Mouse (Mus musculus): ENCODE data around the gene Cttnbp2. TPM values are rescaled to one million over a fixed set of nuclear protein-coding genes. Genes with fewer than 3 reads are reported as not detected.

The Cttnbp2 gene
- polyA plus RNA-seq, 1 experiment from 2014 or later: 20.7 TPM

GRCm38 (mm10) chr6:18362232-18362631, 152.4 kb downstream of the Cttnbp2 start:
- no peaks in the 10 kb centered on the region for H3K36me3 ChIP-seq
- H3K4me2 ChIP-seq (replicated peaks): no peak overlapping the region
- no peak overlapping the region for H3K4me3 ChIP-seq
- H3K27ac ChIP-seq: no peak overlapping the region
- H3K9me3 ChIP-seq: no peaks in the 10 kb centered on the region
- H3K9ac ChIP-seq: no peak overlapping the region
- H3K4me1 ChIP-seq: no peaks in the 10 kb centered on the region
- 77% methylated on average over 5 of the region's 5 CpGs for WGBS
- ATAC-seq (ENCODE audit: insufficient number of reproducible peaks, insufficient read depth, low FRiP score, low TSS enrichment): no peak
- no peaks in the 10 kb centered on the region for H3K27me3 ChIP-seq

- ATAC-seq (ENCODE audit: insufficient number of reproducible peaks, insufficient read depth, low FRiP score, low TSS enrichment): no peak
- Histone ChIP-seq H3K4me2 (replicated peaks) (no peak overlapping the region), H3K9me3 (no peaks in the 10 kb centered on the region), H3K4me3 (no peak overlapping the region), H3K36me3 (no peaks in the 10 kb centered on the region), H3K4me1 (no peaks in the 10 kb centered on the region), H3K27me3 (no peaks in the 10 kb centered on the region), H3K9ac (no peak overlapping the region), H3K27ac (no peak overlapping the region)
These were observed 153.7 kb downstream of the Cttnbp2 start for GRCm38 (mm10) chr6:18360955-18361354.

GRCm38 (mm10) chr6:18360154-18360553, 154.5 kb downstream of the Cttnbp2 start:
- no peaks in the 10 kb centered on the region for H3K9me3 ChIP-seq
- H3K36me3 ChIP-seq: no peaks in the 10 kb centered on the region
- no peak overlapping the region for H3K9ac ChIP-seq
- no peak overlapping the region for H3K27ac ChIP-seq
- H3K4me2 ChIP-seq (replicated peaks): no peak overlapping the region
- H3K27me3 ChIP-seq: no peaks in the 10 kb centered on the region
- no peak for ATAC-seq (ENCODE audit: insufficient number of reproducible peaks, insufficient read depth, low FRiP score, low TSS enrichment)
- H3K4me3 ChIP-seq: no peak overlapping the region
- no peaks in the 10 kb centered on the region for H3K4me1 ChIP-seq
- WGBS: 71% methylated on average over 1 of the region's 1 CpGs

GRCm38 (mm10) chr6:18349153-18349858, 165.3 kb downstream of the Cttnbp2 start:
- Histone ChIP-seq H3K4me2 (replicated peaks) (no peak overlapping the region), H3K4me3 (no peak overlapping the region), H3K4me1 (no peaks in the 10 kb centered on the region), H3K27me3 (no peaks in the 10 kb centered on the region), H3K27ac (no peak overlapping the region), H3K9ac (no peak overlapping the region), H3K9me3 (no peaks in the 10 kb centered on the region), H3K36me3 (no peaks in the 10 kb centered on the region)
- WGBS: 51% methylated on average over 3 of the region's 3 CpGs
- no peak for ATAC-seq (ENCODE audit: insufficient number of reproducible peaks, insufficient read depth, low FRiP score, low TSS enrichment)

GRCm38 (mm10) chr6:18344272-18344671, 170.4 kb downstream of the Cttnbp2 start:
- no peak for ATAC-seq (ENCODE audit: insufficient number of reproducible peaks, insufficient read depth, low FRiP score, low TSS enrichment)
- Histone ChIP-seq H3K27me3 (no peaks in the 10 kb centered on the region), H3K27ac (no peak overlapping the region), H3K4me3 (no peak overlapping the region), H3K9me3 (no peaks in the 10 kb centered on the region), H3K9ac (no peak overlapping the region), H3K4me1 (no peaks in the 10 kb centered on the region), H3K36me3 (no peaks in the 10 kb centered on the region), H3K4me2 (replicated peaks) (no peak overlapping the region)
- WGBS: 84% methylated on average over 2 of the region's 2 CpGs

- ATAC-seq (ENCODE audit: insufficient number of reproducible peaks, insufficient read depth, low FRiP score, low TSS enrichment): no peak
- Histone ChIP-seq H3K4me2 (replicated peaks) (no peak overlapping the region), H3K4me1 (no peaks in the 10 kb centered on the region), H3K9ac (no peak overlapping the region), H3K27ac (no peak overlapping the region), H3K9me3 (no peaks in the 10 kb centered on the region), H3K4me3 (no peak overlapping the region), H3K27me3 (no peaks in the 10 kb centered on the region), H3K36me3 (no peaks in the 10 kb centered on the region)
These were observed 176.3 kb downstream of the Cttnbp2 start for GRCm38 (mm10) chr6:18338307-18338706.

- Histone ChIP-seq H3K4me2 (replicated peaks) (no peak overlapping the region), H3K9ac (no peak overlapping the region), H3K4me1 (no peaks in the 10 kb centered on the region), H3K27ac (no peak overlapping the region), H3K9me3 (no peaks in the 10 kb centered on the region), H3K27me3 (no peaks in the 10 kb centered on the region), H3K36me3 (no peaks in the 10 kb centered on the region), H3K4me3 (no peak overlapping the region)
- no peak for ATAC-seq (ENCODE audit: insufficient number of reproducible peaks, insufficient read depth, low FRiP score, low TSS enrichment)
- 77% methylated on average over 3 of the region's 3 CpGs for WGBS
These were observed 179.2 kb downstream of the Cttnbp2 start for GRCm38 (mm10) chr6:18335393-18335792.

- no peaks in the 10 kb centered on the region for H3K9me3 ChIP-seq
- WGBS: 82% methylated on average over 1 of the region's 1 CpGs
- no peaks in the 10 kb centered on the region for H3K4me1 ChIP-seq
- H3K4me2 ChIP-seq (replicated peaks): no peak overlapping the region
- no peak overlapping the region for H3K27ac ChIP-seq
- H3K9ac ChIP-seq: no peak overlapping the region
- no peaks in the 10 kb centered on the region for H3K36me3 ChIP-seq
- no peak for ATAC-seq (ENCODE audit: insufficient number of reproducible peaks, insufficient read depth, low FRiP score, low TSS enrichment)
- no peaks in the 10 kb centered on the region for H3K27me3 ChIP-seq
- H3K4me3 ChIP-seq: no peak overlapping the region
These were observed 191.7 kb downstream of the Cttnbp2 start for GRCm38 (mm10) chr6:18322950-18323349.

Small RNAs within 50 kb of the gene (microRNA-seq; reads per million reads assigned to microRNA genes)
- not detected for gene Gm26233
